Mouse (Mus musculus) spleen, postnatal 14 days (tissue): ENCODE data around the gene Nomo1.

ENCODE experiments used
- DNase-seq, 2 experiments: peaks; one replicate each; pipeline ENCODE4 v3.0.0; 2021 to 2022; ENCODE audit warnings: low spot score in 2 of 2

Gene Nomo1

GRCm38 (mm10) chr7:46033109-46033869 lies at the start of gene Nomo1:
Nomo1 (plus strand) TSS chr7:46033698.
- peak; percentile 96 to 98 for DNase-seq

- DNase-seq: no peak
Observed at GRCm38 (mm10) chr7:45986893-45987292, 46.6 kb upstream of the Nomo1 start.

- DNase-seq: no peak
Observed at GRCm38 (mm10) chr7:45988344-45988743, 45.2 kb upstream of the Nomo1 start.

GRCm38 (mm10) chr7:45992470-45992869 lies 41.0 kb upstream of the Nomo1 start:
- no peak for DNase-seq

- DNase-seq: no peak
Observed at GRCm38 (mm10) chr7:46000577-46000976, 32.9 kb upstream of the Nomo1 start.

- DNase-seq: no peak
Observed at GRCm38 (mm10) chr7:46002748-46003147, 30.8 kb upstream of the Nomo1 start.

- DNase-seq: peak in 1 of 2 experiments; percentile 40
Observed at GRCm38 (mm10) chr7:46009578-46009977, 23.9 kb upstream of the Nomo1 start.

GRCm38 (mm10) chr7:46012121-46012520 lies 21.4 kb upstream of the Nomo1 start:
- DNase-seq: no peak

GRCm38 (mm10) chr7:46013266-46014010 lies 20.1 kb upstream of the Nomo1 start:
- DNase-seq: no peak

- DNase-seq: no peak
Observed at GRCm38 (mm10) chr7:46019594-46019993, 13.9 kb upstream of the Nomo1 start.

- DNase-seq: no peak
Observed at GRCm38 (mm10) chr7:46021951-46022350, 11.5 kb upstream of the Nomo1 start.

GRCm38 (mm10) chr7:46025436-46025835 lies 8.1 kb upstream of the Nomo1 start:
- no peak for DNase-seq

GRCm38 (mm10) chr7:46028681-46029080 lies 4.8 kb upstream of the Nomo1 start:
- DNase-seq: no peak

GRCm38 (mm10) chr7:46029299-46030144 lies 4.0 kb upstream of the Nomo1 start:
- DNase-seq: no peak

- no peak for DNase-seq
Observed at GRCm38 (mm10) chr7:46030145-46030488, 3.4 kb upstream of the Nomo1 start, which contains the start of gene Abcc6. Abcc6 (minus strand) TSS chr7:46030302.

- no peak for DNase-seq
Observed at GRCm38 (mm10) chr7:46031075-46031474, 2.4 kb upstream of the Nomo1 start.

- DNase-seq: no peak
Observed at GRCm38 (mm10) chr7:46033870-46034337, 406 bp downstream of the Nomo1 start.

GRCm38 (mm10) chr7:46034991-46035390 lies 1.5 kb downstream of the Nomo1 start:
- DNase-seq: no peak

GRCm38 (mm10) chr7:46035468-46035867 lies 2.0 kb downstream of the Nomo1 start:
- no peak for DNase-seq

GRCm38 (mm10) chr7:46037433-46037832 lies 3.9 kb downstream of the Nomo1 start:
- no peak for DNase-seq

GRCm38 (mm10) chr7:46039873-46040272 lies 6.4 kb downstream of the Nomo1 start:
- DNase-seq: no peak

GRCm38 (mm10) chr7:46044106-46044505 lies 10.6 kb downstream of the Nomo1 start:
- DNase-seq: no peak
